Mouse (Mus musculus) ovary, adult 18-20 months (tissue): ENCODE data around the gene Osbpl9.

Source experiments
- DNase-seq: peaks from one replicate; pipeline ENCODE4 v3.0.0; 2022; ENCODE audit warnings: low spot score, mixed read lengths

Osbpl9 gene

GRCm38 (mm10) chr4:109103145-109103883, 98.8 kb downstream of the Osbpl9 start:
- DNase-seq = no peak

- DNase-seq = no peak
Observed at GRCm38 (mm10) chr4:109102574-109102973, 99.5 kb downstream of the Osbpl9 start.

- DNase-seq = no peak
Observed at GRCm38 (mm10) chr4:109098861-109099260, 103.2 kb downstream of the Osbpl9 start.

GRCm38 (mm10) chr4:109094269-109094668, 107.8 kb downstream of the Osbpl9 start:
- no peak for DNase-seq

GRCm38 (mm10) chr4:109092344-109092743, 109.7 kb downstream of the Osbpl9 start:
- no peak for DNase-seq

- no peak for DNase-seq
Observed at GRCm38 (mm10) chr4:109091241-109091777, 110.8 kb downstream of the Osbpl9 start.

- DNase-seq = peak; percentile 35
Observed at GRCm38 (mm10) chr4:109089999-109090398, 112.1 kb downstream of the Osbpl9 start.

- DNase-seq = no peak
Observed at GRCm38 (mm10) chr4:109089171-109089570, 112.9 kb downstream of the Osbpl9 start.

- no peak for DNase-seq
Observed at GRCm38 (mm10) chr4:109080118-109080517, 122.0 kb downstream of the Osbpl9 start.

GRCm38 (mm10) chr4:109079676-109080075, 122.4 kb downstream of the Osbpl9 start:
- DNase-seq = no peak

- no peak for DNase-seq
Observed at GRCm38 (mm10) chr4:109078941-109079340, 123.1 kb downstream of the Osbpl9 start.

GRCm38 (mm10) chr4:109073296-109073695, 128.8 kb downstream of the Osbpl9 start:
- DNase-seq = no peak

- no peak for DNase-seq
Observed at GRCm38 (mm10) chr4:109072891-109073290, 129.2 kb downstream of the Osbpl9 start.

GRCm38 (mm10) chr4:109065714-109066113, 136.4 kb downstream of the Osbpl9 start:
- DNase-seq = no peak

- no peak for DNase-seq
Observed at GRCm38 (mm10) chr4:109064941-109065340, 137.1 kb downstream of the Osbpl9 start.

GRCm38 (mm10) chr4:109059255-109059821, 142.7 kb downstream of the Osbpl9 start:
- DNase-seq = peak; percentile 16

GRCm38 (mm10) chr4:109057640-109058039, 144.4 kb downstream of the Osbpl9 start:
- DNase-seq = no peak

- DNase-seq = no peak
Observed at GRCm38 (mm10) chr4:109056351-109056750, 145.7 kb downstream of the Osbpl9 start.

GRCm38 (mm10) chr4:109054003-109054402, 148.1 kb downstream of the Osbpl9 start:
- no peak for DNase-seq

GRCm38 (mm10) chr4:109052282-109052681, 149.8 kb downstream of the Osbpl9 start:
- no peak for DNase-seq

GRCm38 (mm10) chr4:109048258-109048657, 153.8 kb downstream of the Osbpl9 start:
- DNase-seq = no peak

GRCm38 (mm10) chr4:109043756-109044155, 158.3 kb downstream of the Osbpl9 start:
- DNase-seq = no peak

GRCm38 (mm10) chr4:109043294-109043693, 158.8 kb downstream of the Osbpl9 start:
- no peak for DNase-seq
